Mouse (Mus musculus): Measurements from ENCODE around the gene Gpr68. TPM values are rescaled to one million over a fixed set of nuclear protein-coding genes. Genes with fewer than 3 reads are reported as not detected.

The Gpr68 gene
- total and polyA plus RNA-seq, 3 experiments = 0.04 TPM; not detected in 2

DNA sequence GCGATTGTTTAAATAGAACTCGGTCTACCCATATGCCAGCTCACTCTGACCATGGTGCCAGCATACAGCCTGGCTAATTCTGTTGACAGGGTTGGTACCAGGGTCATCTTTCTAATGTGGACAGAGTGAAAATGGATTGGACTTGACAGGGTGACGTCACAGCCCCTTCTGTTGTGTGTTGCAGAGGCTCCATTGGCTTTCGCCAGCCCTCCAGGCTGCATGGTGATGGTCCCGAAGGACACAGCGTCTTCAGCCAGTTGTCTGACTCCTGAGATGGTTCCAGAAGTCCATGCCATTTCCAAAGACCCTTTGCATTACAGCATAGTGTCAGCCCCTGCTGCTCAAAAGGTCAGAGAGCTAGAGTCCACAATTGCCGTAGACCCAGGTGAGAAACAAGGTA lies 63.5 kb downstream of the Gpr68 start:
- TF ChIP-seq POLR2AphosphoS2 (IDR thresholded peaks at IDR 0.05; ENCODE audit: low read length) (no peak), POLR2AphosphoS5 (IDR thresholded peaks at IDR 0.05; ENCODE audit: borderline replicate concordance, low read depth, low read length) (no peak), NRF1 (IDR thresholded peaks at IDR 0.05; ENCODE audit: insufficient read depth, low read depth, low read length, poor library complexity, severe bottlenecking) (no peak), CHD1 (IDR thresholded peaks at IDR 0.05; ENCODE audit: low read depth, low read length) (no peak), RCOR1 (IDR thresholded peaks at IDR 0.05; ENCODE audit: low read depth, low read length) (no peak), CTCF (IDR thresholded peaks at IDR 0.05 in 2 of 3, conservative IDR thresholded peaks at IDR 0.05 in 1 of 3; ENCODE audit: control insufficient read depth in 1 of 3, insufficient read depth in 1 of 3, low read depth in 2 of 3, low read length in 3 of 3, poor library complexity in 1 of 3, severe bottlenecking in 1 of 3) (no peak), MXI1 (IDR thresholded peaks at IDR 0.05; ENCODE audit: low read depth, low read length) (no peak), BHLHE40 (IDR thresholded peaks at IDR 0.05; ENCODE audit: borderline replicate concordance, low read depth, low read length) (no peak), EP300 (IDR thresholded peaks at IDR 0.05; ENCODE audit: low read depth in 1 of 2, low read length in 2 of 2) (no peak), MAZ (IDR thresholded peaks at IDR 0.05; ENCODE audit: low read depth, low read length) (no peak)
- H3K79me2 ChIP-seq (ENCODE audit: control insufficient read depth, insufficient read depth, low read length, poor library complexity) = no peaks in the 10 kb centered on the region
- no peak overlapping the region for H3K4me3 ChIP-seq (ENCODE audit: control insufficient read depth in 1 of 2, insufficient read depth in 1 of 2, low read depth in 2 of 2, low read length in 2 of 2)
- no peaks in the 10 kb centered on the region for H3K27me3 ChIP-seq (ENCODE audit: control insufficient read depth in 1 of 2, insufficient read depth in 2 of 2, low read length in 2 of 2)
- no peaks in the 10 kb centered on the region for H3K9me3 ChIP-seq (replicated peaks; ENCODE audit: insufficient read depth, low read length)
- H3K4me1 ChIP-seq (ENCODE audit: control insufficient read depth in 1 of 2, insufficient read depth in 2 of 2, low read length in 2 of 2) = peaks cover 0 to 4% of the 10 kb centered on the region in 2 experiments; a peak in 2 of 4 replicates
- H3K27ac ChIP-seq (ENCODE audit: control insufficient read depth, low read depth, low read length) = no peak overlapping the region
- no peaks in the 10 kb centered on the region; a peak in 1 of 4 replicates for H3K36me3 ChIP-seq (ENCODE audit: control insufficient read depth in 1 of 2, insufficient read depth in 2 of 2, low read length in 2 of 2)
- no peak for DNase-seq (ENCODE audit: low read depth, low spot score)
- no peak overlapping the region for H3K9ac ChIP-seq (ENCODE audit: control insufficient read depth, low read depth, low read length, poor library complexity, severe bottlenecking)

DNA sequence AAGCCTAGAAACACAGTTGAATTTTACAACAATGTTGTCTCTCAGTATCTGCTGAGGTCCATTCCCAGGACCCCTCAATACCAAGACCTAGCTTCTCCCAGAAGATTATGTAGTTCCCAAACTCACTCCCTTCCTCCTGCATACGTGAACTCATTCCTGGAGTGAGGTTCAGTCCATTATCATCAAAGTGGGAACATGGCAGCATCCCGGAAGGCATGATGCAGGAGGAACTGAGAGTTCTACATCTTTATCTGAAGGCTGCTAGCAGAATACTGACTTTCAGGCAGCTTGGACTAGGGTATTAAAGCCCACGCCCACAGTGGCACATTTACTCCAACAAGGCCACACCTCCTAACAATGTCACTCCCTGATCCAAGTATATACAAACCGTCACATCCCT lies 64.8 kb downstream of the Gpr68 start:
- Histone ChIP-seq H3K79me2 (ENCODE audit: control insufficient read depth, insufficient read depth, low read length, poor library complexity) (no peaks in the 10 kb centered on the region), H3K4me1 (ENCODE audit: control insufficient read depth in 1 of 2, insufficient read depth in 2 of 2, low read length in 2 of 2) (peaks cover 0 to 6% of the 10 kb centered on the region in 2 experiments; a peak in 2 of 4 replicates), H3K4me3 (ENCODE audit: control insufficient read depth in 1 of 2, insufficient read depth in 1 of 2, low read depth in 2 of 2, low read length in 2 of 2) (no peak overlapping the region), H3K36me3 (ENCODE audit: control insufficient read depth in 1 of 2, insufficient read depth in 2 of 2, low read length in 2 of 2) (no peaks in the 10 kb centered on the region; a peak in 1 of 4 replicates), H3K27ac (ENCODE audit: control insufficient read depth, low read depth, low read length) (no peak overlapping the region), H3K9ac (ENCODE audit: control insufficient read depth, low read depth, low read length, poor library complexity, severe bottlenecking) (no peak overlapping the region), H3K27me3 (ENCODE audit: control insufficient read depth in 1 of 2, insufficient read depth in 2 of 2, low read length in 2 of 2) (no peaks in the 10 kb centered on the region), H3K9me3 (replicated peaks; ENCODE audit: insufficient read depth, low read length) (no peaks in the 10 kb centered on the region)
- no peak for DNase-seq (ENCODE audit: low read depth, low spot score)
- no peak for TF ChIP-seq ZC3H11A (IDR thresholded peaks at IDR 0.05; ENCODE audit: low read depth, low read length)
- TF ChIP-seq ETS1 (IDR thresholded peaks at IDR 0.05; ENCODE audit: low read depth, low read length) = no peak
- TF ChIP-seq NRF1 (IDR thresholded peaks at IDR 0.05; ENCODE audit: insufficient read depth, low read depth, low read length, poor library complexity, severe bottlenecking) = no peak
- TF ChIP-seq MYB (IDR thresholded peaks at IDR 0.05; ENCODE audit: low read depth, low read length) = no peak
- TF ChIP-seq SMC3 (IDR thresholded peaks at IDR 0.05; ENCODE audit: low read depth, low read length) = no peak
- TF ChIP-seq UBTF (IDR thresholded peaks at IDR 0.05; ENCODE audit: borderline replicate concordance, insufficient read depth, low read depth, low read length) = no peak
- no peak for TF ChIP-seq SIN3A (IDR thresholded peaks at IDR 0.05; ENCODE audit: low read length)
- no peak for TF ChIP-seq ZKSCAN1 (IDR thresholded peaks at IDR 0.05; ENCODE audit: low read depth, low read length)
- no peak for TF ChIP-seq RAD21 (IDR thresholded peaks at IDR 0.05; ENCODE audit: low read depth, low read length)
- TF ChIP-seq MEF2A (IDR thresholded peaks at IDR 0.05; ENCODE audit: extremely low read depth, insufficient replicate concordance, low read depth, low read length, poor library complexity, severe bottlenecking) = no peak
- no peak for TF ChIP-seq RCOR1 (IDR thresholded peaks at IDR 0.05; ENCODE audit: low read depth, low read length)

Data from MEL (cell line).